Mouse (Mus musculus) CH12.LX (cell line): ENCODE results near the gene Cdk5rap3. TPM values are rescaled to one million over a fixed set of nuclear protein-coding genes. Genes with fewer than 3 reads are reported as not detected.

Source experiments
- DNase-seq: peaks from one replicate; pipeline ENCODE4 v3.0.0-alpha.2; 2013; ENCODE audit errors: extremely low read depth
- H3K27ac ChIP-seq: 2 replicates; pipeline ENCODE4 v1.5.1; 2012; ENCODE audit warnings: low read depth, mild to moderate bottlenecking, control low read depth, moderate library complexity; ENCODE audit not compliant: insufficient read depth
- H3K27me3 ChIP-seq: replicated peaks from 2 replicates; pipeline ENCODE3; 2012; ENCODE audit warnings: inconsistent platforms
- H3K36me3 ChIP-seq, 2 experiments: replicated peaks in 1 of 2; 2 replicates each; pipeline versions ENCODE3 to v1.6.1; 2012; ENCODE audit warnings: inconsistent platforms in 1 of 2, low read length in 1 of 2, mild to moderate bottlenecking in 1 of 2, mixed read lengths in 1 of 2, moderate library complexity in 1 of 2; ENCODE audit not compliant: control insufficient read depth in 1 of 2, insufficient read depth in 1 of 2
- H3K4me1 ChIP-seq, 2 experiments: 2 replicates each; pipeline ENCODE4 v1.6.1; 2012; ENCODE audit warnings: inconsistent platforms in 1 of 2, moderate library complexity in 1 of 2; ENCODE audit not compliant: insufficient read depth in 2 of 2, control insufficient read depth in 1 of 2
- H3K4me2 ChIP-seq: 2 replicates; pipeline ENCODE4 v1.6.1; 2012; ENCODE audit warnings: low read depth, mild to moderate bottlenecking, control low read depth; ENCODE audit not compliant: poor library complexity, insufficient read depth, severe bottlenecking
- H3K4me3 ChIP-seq, 3 experiments: fragments of 150-350 bp in 1 of 3; sonication (generic) in 1 of 3; replicated peaks in 1 of 3; 2 replicates each; pipeline versions ENCODE3 to v1.5.1; 2011 to 2012; ENCODE audit warnings: low read depth in 2 of 3, low read length in 2 of 3, mild to moderate bottlenecking in 2 of 3, moderate library complexity in 2 of 3, control low read depth in 1 of 3, improper control_type of control experiment in 1 of 3, inconsistent platforms in 1 of 3, mixed read lengths in 1 of 3; ENCODE audit not compliant: poor library complexity in 1 of 3
- H3K79me2 ChIP-seq: replicated peaks from 2 replicates; pipeline ENCODE4 v1.6.1; 2012; ENCODE audit warnings: mild to moderate bottlenecking, moderate library complexity; ENCODE audit not compliant: control insufficient read depth, poor library complexity, insufficient read depth, severe bottlenecking; ENCODE audit errors: extremely low read depth
- H3K9ac ChIP-seq: 2 replicates; pipeline ENCODE4 v1.6.1; 2012; ENCODE audit warnings: low read depth, mild to moderate bottlenecking, control low read depth, moderate library complexity; ENCODE audit not compliant: insufficient read depth
- H3K9me3 ChIP-seq: replicated peaks from 2 replicates; pipeline ENCODE3; 2012; ENCODE audit warnings: low read length, inconsistent platforms, mixed read lengths
- BHLHE40 ChIP-seq: IDR thresholded peaks from 2 replicates; pipeline ENCODE4 v1.6.1; 2011; ENCODE audit warnings: mild to moderate bottlenecking, low read depth, low read length, improper control_type of control experiment
- CHD1 ChIP-seq: IDR thresholded peaks from 2 replicates; pipeline ENCODE4 v1.6.1; 2012; ENCODE audit warnings: low read depth, low read length, improper control_type of control experiment, inconsistent platforms
- CTCF ChIP-seq, 2 experiments: IDR thresholded peaks in 1 of 2; conservative IDR thresholded peaks in 1 of 2; 2 replicates each; pipeline ENCODE4 v1.5.1; 2011 to 2012; ENCODE audit warnings: low read depth in 2 of 2, low read length in 2 of 2, improper control_type of control experiment in 1 of 2, inconsistent platforms in 1 of 2, mild to moderate bottlenecking in 1 of 2, moderate library complexity in 1 of 2
- ELF1 ChIP-seq: IDR thresholded peaks from 2 replicates; pipeline ENCODE4 v1.6.1; 2014; ENCODE audit warnings: low read depth, mild to moderate bottlenecking, inconsistent platforms, low read length, improper control_type of control experiment
- ETS1 ChIP-seq: conservative IDR thresholded peaks from 2 replicates; pipeline ENCODE4 v1.6.1; 2012; ENCODE audit warnings: low read depth, mild to moderate bottlenecking, inconsistent platforms, low read length, improper control_type of control experiment, moderate library complexity
- GABPA ChIP-seq: IDR thresholded peaks from 2 replicates; pipeline ENCODE4 v1.6.1; 2012; ENCODE audit warnings: low read depth, low read length, improper control_type of control experiment, inconsistent platforms; ENCODE audit not compliant: insufficient replicate concordance
- HCFC1 ChIP-seq: IDR thresholded peaks from 2 replicates; pipeline ENCODE4 v1.6.1; 2012; ENCODE audit warnings: low read depth, mild to moderate bottlenecking, inconsistent platforms, low read length, improper control_type of control experiment
- IRF4 ChIP-seq: IDR thresholded peaks from 2 replicates; pipeline ENCODE4 v1.6.1; 2014; ENCODE audit warnings: low read depth, mild to moderate bottlenecking, inconsistent platforms, low read length, improper control_type of control experiment
- JUND ChIP-seq: conservative IDR thresholded peaks from 2 replicates; pipeline ENCODE4 v1.6.1; 2011; ENCODE audit warnings: low read depth, low read length, improper control_type of control experiment
- MXI1 ChIP-seq: IDR thresholded peaks from 2 replicates; pipeline ENCODE4 v1.6.1; 2011; ENCODE audit warnings: mild to moderate bottlenecking, low read depth, low read length, improper control_type of control experiment
- MYC ChIP-seq: IDR thresholded peaks from 2 replicates; pipeline ENCODE4 v1.6.1; 2011; ENCODE audit warnings: low read depth, mild to moderate bottlenecking, improper control_type of control experiment, low read length
- NELFE ChIP-seq: IDR thresholded peaks from 2 replicates; pipeline ENCODE4 v1.6.1; 2011; ENCODE audit warnings: low read depth, low read length, improper control_type of control experiment
- RAD21 ChIP-seq: IDR thresholded peaks from 2 replicates; pipeline ENCODE4 v1.6.1; 2011; ENCODE audit warnings: low read depth, mild to moderate bottlenecking, low read length, improper control_type of control experiment, moderate library complexity
- RCOR1 ChIP-seq: conservative IDR thresholded peaks from 2 replicates; pipeline ENCODE4 v1.6.1; 2012; ENCODE audit warnings: low read depth, mild to moderate bottlenecking, inconsistent platforms, low read length, improper control_type of control experiment
- TCF12 ChIP-seq: IDR thresholded peaks from 2 replicates; pipeline ENCODE4 v1.6.1; 2014; ENCODE audit warnings: low read depth, mild to moderate bottlenecking, inconsistent platforms, low read length, improper control_type of control experiment
- USF1 ChIP-seq: IDR thresholded peaks from 2 replicates; pipeline ENCODE4 v1.6.1; 2014; ENCODE audit warnings: low read depth, mild to moderate bottlenecking, inconsistent platforms, low read length, improper control_type of control experiment
- USF2 ChIP-seq: conservative IDR thresholded peaks from 2 replicates; pipeline ENCODE4 v1.6.1; 2011; ENCODE audit warnings: low read depth, low read length, improper control_type of control experiment
- ZKSCAN1 ChIP-seq: IDR thresholded peaks from 2 replicates; pipeline ENCODE4 v1.6.1; 2012; ENCODE audit warnings: low read depth, inconsistent platforms, low read length, improper control_type of control experiment, borderline replicate concordance
- ZMIZ1 ChIP-seq: IDR thresholded peaks from 2 replicates; pipeline ENCODE4 v1.6.1; 2012; ENCODE audit warnings: low read depth, mild to moderate bottlenecking, inconsistent platforms, low read length, improper control_type of control experiment
- ZNF384 ChIP-seq: IDR thresholded peaks from 2 replicates; pipeline ENCODE4 v1.6.1; 2012; ENCODE audit warnings: low read depth, low read length, improper control_type of control experiment, inconsistent platforms
- dilution Hi-C: fragments of 300-500 bp; cut with MboI; formaldehyde crosslinking; loops from 2 replicates; pipeline ENCODE4 v1.14.3; 2020; ENCODE audit warnings: low sequenced_read_pairs; ENCODE audit not compliant: extremely low pct_unique_long_range_greater_than_20kb, extremely low pct_ligation_motif_present
- in situ Hi-C: fragments of 300-500 bp; cut with MboI; formaldehyde crosslinking; loops from 3 replicates; pipeline ENCODE4 v1.14.3; 2019; ENCODE audit warnings: low sequenced_read_pairs, low pct_ligation_motif_present, low pct_unique_long_range_greater_than_20kb, mixed read lengths
- polyA plus RNA-seq: library from polyadenylated mRNA; unstranded; fragments of >175 nt; gene quantifications from 2 replicates; pipeline ENCODE4 v1.2.1, GENCODE M21; 2012; ENCODE audit warnings: low read depth; ENCODE audit not compliant: insufficient read length
- total RNA-seq, 2 experiments: library from RNA; depleted of rRNA; stranded (reverse); fragments of 300-350 nt in 1 of 2; fragments of >200 nt in 1 of 2; gene quantifications; 2 replicates each; pipeline ENCODE4 v1.2.3; 2012 to 2014

Gene Cdk5rap3
- total and polyA plus RNA-seq, 3 experiments: 61.6 to 112 (median 70.3) TPM

DNA sequence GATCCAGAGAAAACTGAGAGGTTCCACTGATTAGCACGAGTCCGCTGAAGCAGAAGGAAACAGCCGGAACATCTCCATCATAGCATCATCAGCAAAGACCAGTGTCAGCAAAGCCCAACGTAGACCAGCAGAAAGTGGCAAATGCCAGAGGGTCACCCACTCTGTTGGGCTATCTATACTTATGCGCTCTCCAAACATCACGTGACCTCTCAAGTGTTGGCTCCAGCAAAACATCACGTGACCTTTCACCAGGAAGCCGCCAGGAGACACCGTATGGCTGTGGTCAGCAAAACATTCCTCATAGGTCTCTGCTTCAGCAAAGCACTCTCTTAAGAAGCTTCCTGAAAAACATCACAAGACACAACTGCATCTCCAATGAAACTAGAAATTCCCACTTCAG, 36.0 kb downstream of the Cdk5rap3 start:
- peaks cover 89% of the 10 kb centered on the region for H3K27me3 ChIP-seq
- dilution Hi-C loops (no loop called here), in situ Hi-C loops (no loop called here)
- DNase-seq: no peak
- H3K9me3 ChIP-seq: no peaks in the 10 kb centered on the region
- H3K4me1 ChIP-seq: peaks cover 8 to 26% of the 10 kb centered on the region in 2 experiments; a peak in 3 of 4 replicates
- H3K4me2 ChIP-seq: no peak overlapping the region
- H3K36me3 ChIP-seq: no peaks in the 10 kb centered on the region
- H3K9ac ChIP-seq: no peak overlapping the region
- no peak for TF ChIP-seq MXI1
- no peak for TF ChIP-seq HCFC1
- TF ChIP-seq ETS1: no peak
- TF ChIP-seq MYC: no peak
- peak; percentile 52 for TF ChIP-seq USF1
- no peak for TF ChIP-seq ZKSCAN1
- TF ChIP-seq CHD1: no peak
- no peak for TF ChIP-seq RAD21
- TF ChIP-seq NELFE: no peak
- no peak for TF ChIP-seq CTCF (conservative IDR thresholded peaks at IDR 0.05 in 1 of 2, IDR thresholded peaks at IDR 0.05 in 1 of 2; ENCODE audit: low read depth in 2 of 2, low read length in 2 of 2)
- TF ChIP-seq JUND: no peak
- TF ChIP-seq BHLHE40: peak; percentile 63
- peak; percentile 56 for TF ChIP-seq USF2
- TF ChIP-seq ELF1: no peak
- no peak for TF ChIP-seq TCF12
- no peak for TF ChIP-seq IRF4
- TF ChIP-seq ZNF384: no peak
- TF ChIP-seq ZMIZ1: no peak
- TF ChIP-seq GABPA: no peak
- no peak overlapping the region for H3K4me3 ChIP-seq
- H3K79me2 ChIP-seq: no peaks in the 10 kb centered on the region
- no peak overlapping the region for H3K27ac ChIP-seq

DNA sequence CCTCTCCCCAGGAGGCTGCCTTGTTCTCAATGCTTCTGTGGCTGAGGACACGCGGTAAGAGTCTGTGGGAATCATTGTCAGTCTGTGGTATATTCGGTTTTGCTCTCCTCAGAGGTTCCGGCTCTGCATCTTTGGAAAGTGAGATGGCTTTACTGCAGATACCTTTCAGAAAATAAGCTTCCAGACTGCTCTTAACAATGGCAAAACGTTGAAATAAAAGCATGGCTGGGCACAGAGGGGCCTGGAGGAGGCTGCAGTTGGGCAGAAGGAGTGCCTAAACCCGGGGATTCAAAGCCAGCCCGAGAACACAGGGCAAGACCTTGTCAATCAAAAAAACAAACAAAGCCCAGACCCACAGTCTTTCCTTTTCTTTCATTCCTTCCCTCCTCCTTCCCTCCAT, 36.9 kb downstream of the Cdk5rap3 start:
- in situ Hi-C loops (no loop called here), dilution Hi-C loops (no loop called here)
- DNase-seq: no peak
- Histone ChIP-seq H3K4me1 (peaks cover 8 to 32% of the 10 kb centered on the region in 2 experiments; a peak in 3 of 4 replicates), H3K9ac (no peak overlapping the region), H3K36me3 (no peaks in the 10 kb centered on the region), H3K27me3 (peaks cover 90% of the 10 kb centered on the region), H3K4me2 (no peak overlapping the region), H3K9me3 (no peaks in the 10 kb centered on the region), H3K27ac (no peak overlapping the region), H3K4me3 (no peak overlapping the region), H3K79me2 (no peaks in the 10 kb centered on the region)
- no peak for TF ChIP-seq BHLHE40
- no peak for TF ChIP-seq RCOR1
- no peak for TF ChIP-seq NELFE
